9 mouse cellular contexts compared by ENCODE assay signal in genomic region chr13:99899670-99900556, GRCm38 (mm10). TPM values are rescaled to one million over a fixed set of nuclear protein-coding genes. Genes with fewer than 3 reads are reported as not detected.
DNase-seq lines count a peak whose midpoint lies in the region; ATAC-seq and TF ChIP-seq lines count a peak whose summit lies in the region.
"Had no signal": no experiment of that assay in that cellular context is flagged by ENCODE, and none has a peak within 500 bp of the region (broad histone marks: within the 10 kb centered on the region; RNA-seq: fewer than 3 reads in every experiment).

No protein-coding gene starts in this region.

- H3K9ac ChIP-seq in embryonic facial prominence, embryonic 14.5 days (ENCODE audit: low read depth, low read length), result no peak overlapping the region
- H3K9ac ChIP-seq in hindbrain, embryonic 16.5 days (ENCODE audit: low read depth, low read length), result peak overlapping the region; percentile 57
- peak overlapping the region; percentile 61 for H3K9ac ChIP-seq in neural tube, embryonic 13.5 days
- H3K9ac ChIP-seq: liver, embryonic 13.5 days had no signal

- no peaks in the 10 kb centered on the region for H3K9me3 ChIP-seq in embryonic facial prominence, embryonic 14.5 days (ENCODE audit: control insufficient read depth, low read length)
- no peaks in the 10 kb centered on the region for H3K9me3 ChIP-seq in hindbrain, embryonic 16.5 days (ENCODE audit: control insufficient read depth, low read length)
- no peaks in the 10 kb centered on the region for H3K9me3 ChIP-seq in neural tube, embryonic 13.5 days
- H3K9me3 ChIP-seq: liver, embryonic 13.5 days had no signal

- no peak overlapping the region for H3K27ac ChIP-seq in left cerebral cortex, adult 2 months
- H3K27ac ChIP-seq in embryonic facial prominence, embryonic 14.5 days (replicated peaks; ENCODE audit: low read depth, low read length), result no peak overlapping the region
- H3K27ac ChIP-seq in hindbrain, embryonic 16.5 days (ENCODE audit: low read depth, low read length), result no peak overlapping the region
- H3K27ac ChIP-seq in neural tube, embryonic 13.5 days (replicated peaks), result no peak overlapping the region
- H3K27ac ChIP-seq: gastrocnemius, adult 2 months; liver, embryonic 13.5 days had no signal

- WGBS in embryonic facial prominence, embryonic 14.5 days, result 5% methylated on average over 37 of the region's 38 CpGs
- 5% methylated on average over 38 of the region's 38 CpGs for WGBS in hindbrain, embryonic 16.5 days
- 6% methylated on average over 38 of the region's 38 CpGs for WGBS in neural tube, embryonic 13.5 days

- H3K27me3 ChIP-seq in embryonic facial prominence, embryonic 14.5 days (replicated peaks; ENCODE audit: control insufficient read depth, insufficient read depth, low read length), result peaks cover 47% of the 10 kb centered on the region
- H3K27me3 ChIP-seq in hindbrain, embryonic 16.5 days (replicated peaks; ENCODE audit: control insufficient read depth, insufficient read depth, low read length), result peaks cover 20% of the 10 kb centered on the region
- peaks cover 39% of the 10 kb centered on the region for H3K27me3 ChIP-seq in neural tube, embryonic 13.5 days

- peak overlapping the region; percentile 45 for H3K4me2 ChIP-seq in embryonic facial prominence, embryonic 14.5 days (ENCODE audit: low read depth, low read length)
- H3K4me2 ChIP-seq in hindbrain, embryonic 16.5 days (ENCODE audit: low read length), result peak overlapping the region; percentile 75
- H3K4me2 ChIP-seq in neural tube, embryonic 13.5 days, result peak overlapping the region; percentile 67
- H3K4me2 ChIP-seq: liver, embryonic 13.5 days had no signal

- H3K4me3 ChIP-seq in left cerebral cortex, adult 2 months, result peak overlapping the region; percentile 31
- peak overlapping the region; percentile 21 for H3K4me3 ChIP-seq in embryonic facial prominence, embryonic 14.5 days (ENCODE audit: low read depth, low read length)
- H3K4me3 ChIP-seq in hindbrain, embryonic 16.5 days (ENCODE audit: low read length), result peak overlapping the region; percentile 39
- peak overlapping the region; percentile 43 for H3K4me3 ChIP-seq in neural tube, embryonic 13.5 days
- H3K4me3 ChIP-seq: gastrocnemius, adult 2 months; liver, embryonic 13.5 days had no signal

- 0 out of 2 replicates have a peak, but pooled peaks cover 6% of the 10 kb centered on the region for H3K4me1 ChIP-seq in embryonic facial prominence, embryonic 14.5 days (ENCODE audit: control insufficient read depth, insufficient read depth, low read length)
- peaks cover 8% of the 10 kb centered on the region for H3K4me1 ChIP-seq in hindbrain, embryonic 16.5 days (ENCODE audit: control insufficient read depth, insufficient read depth, low read depth, low read length)
- H3K4me1 ChIP-seq in neural tube, embryonic 13.5 days (replicated peaks), result peaks cover 18% of the 10 kb centered on the region
- H3K4me1 ChIP-seq: liver, embryonic 13.5 days had no signal

- intact Hi-C loops in left cerebral cortex, adult 2 months (cut with DNase I), result no loop called here
- intact Hi-C loops in left cerebral cortex, postnatal 25 days (cut with DNase I), result no loop called here

- ATAC-seq in embryonic facial prominence, embryonic 14.5 days (ENCODE audit: low read depth), result no peak; the same call in 1 of the 2 replicates
- ATAC-seq in hindbrain, embryonic 16.5 days, result no peak; the same call in 1 of the 2 replicates
- ATAC-seq in neural tube, embryonic 13.5 days (ENCODE audit: low read depth), result peak; percentile 47; the same call in 1 of the 2 replicates

- no peak for TF ChIP-seq CTCF in left cerebral cortex, adult 2 months (IDR thresholded peaks at IDR 0.05)

- no peaks in the 10 kb centered on the region for H3K36me3 ChIP-seq in embryonic facial prominence, embryonic 14.5 days (ENCODE audit: control insufficient read depth, insufficient read depth, low read length)
- no peaks in the 10 kb centered on the region for H3K36me3 ChIP-seq in hindbrain, embryonic 16.5 days (ENCODE audit: control insufficient read depth, insufficient read depth, low read length)
- H3K36me3 ChIP-seq in neural tube, embryonic 13.5 days, result no peaks in the 10 kb centered on the region
- H3K36me3 ChIP-seq: liver, embryonic 13.5 days had no signal

- no peak for DNase-seq in left cerebral cortex, adult 2 months (ENCODE audit: extremely low spot score in 1 of 2, low spot score in 2 of 2)
- DNase-seq in left cerebral cortex, postnatal 25 days (ENCODE audit: low spot score in 2 of 2), result no peak
- DNase-seq in embryonic facial prominence, embryonic 14.5 days (ENCODE audit: low spot score), result no peak
- DNase-seq in thymus, postnatal 4 days, result no peak
- no peak for DNase-seq in T-cell, adult 2 months (ENCODE audit: low spot score)

RNA-seq across cellular contexts. Expression of gene Cartpt, which starts 1.0 kb away (rescaled TPM):
- 10 to 100 TPM; 24.2 to 27.1 TPM for total RNA-seq in left cerebral cortex, adult 2 months (2021)
- 10 to 100 TPM; 32.4 to 41.1 TPM for total RNA-seq in left cerebral cortex, postnatal 25 days (2021)
- polyA plus RNA-seq in embryonic facial prominence, embryonic 14.5 days (2014; fragmentation: Nextera tagmentation; extraction: Ambion mirVana), result 3.1 and 3.2 TPM in 2 replicates
- polyA plus RNA-seq in hindbrain, embryonic 16.5 days (2015; fragmentation: Nextera tagmentation; extraction: Ambion mirVana), result 27.1 and 32.9 TPM in 2 replicates
- polyA plus RNA-seq in neural tube, embryonic 13.5 days (2015; fragmentation: Nextera tagmentation; extraction: Ambion mirVana), result 33.3 and 45.4 TPM in 2 replicates
- total RNA-seq: gastrocnemius, adult 2 months had no signal
- polyA plus RNA-seq: liver, embryonic 13.5 days had no signal
